Mouse (Mus musculus) kidney, postnatal 25 days (tissue): ENCODE measurements around the gene Med13l.

ENCODE experiments used
- DNase-seq, 2 experiments: peaks; one replicate each; pipeline ENCODE4 v3.0.0; 2021; ENCODE audit warnings: mixed read lengths in 2 of 2

Gene Med13l

GRCm38 (mm10) chr5:118737548-118737947 is 177.1 kb downstream of the Med13l start:
- DNase-seq, result peak; percentile 69 to 77

GRCm38 (mm10) chr5:118743067-118743466 is 182.6 kb downstream of the Med13l start:
- DNase-seq, result no peak

GRCm38 (mm10) chr5:118747026-118747425 is 186.5 kb downstream of the Med13l start:
- no peak for DNase-seq

- DNase-seq, result peak; percentile 25 to 62
Measured at GRCm38 (mm10) chr5:118751446-118752179, 191.1 kb downstream of the Med13l start.

- no peak for DNase-seq
Measured at GRCm38 (mm10) chr5:118752868-118753267, 192.4 kb downstream of the Med13l start.

GRCm38 (mm10) chr5:118753471-118754044 is 193.1 kb downstream of the Med13l start:
- DNase-seq, result no peak

GRCm38 (mm10) chr5:118754191-118754759 is 193.8 kb downstream of the Med13l start:
- no peak for DNase-seq

- DNase-seq, result no peak
Measured at GRCm38 (mm10) chr5:118756078-118756477, 195.6 kb downstream of the Med13l start.

- peak; percentile 42 to 66 for DNase-seq
Measured at GRCm38 (mm10) chr5:118757396-118758301, 197.2 kb downstream of the Med13l start.

- DNase-seq, result no peak
Measured at GRCm38 (mm10) chr5:118760986-118761385, 200.5 kb downstream of the Med13l start.

GRCm38 (mm10) chr5:118762499-118763185 is 202.2 kb downstream of the Med13l start:
- DNase-seq, result no peak

GRCm38 (mm10) chr5:118763353-118763752 is 202.9 kb downstream of the Med13l start:
- peak in 1 of 2 experiments; percentile 47 for DNase-seq

GRCm38 (mm10) chr5:118769143-118769542 is 208.7 kb downstream of the Med13l start:
- no peak for DNase-seq

- peak in 1 of 2 experiments; percentile 32 for DNase-seq
Measured at GRCm38 (mm10) chr5:118773866-118774265, 213.4 kb downstream of the Med13l start.

GRCm38 (mm10) chr5:118776396-118776795 is 215.9 kb downstream of the Med13l start:
- DNase-seq, result no peak

GRCm38 (mm10) chr5:118781598-118781997 is 221.1 kb downstream of the Med13l start:
- peak; percentile 70 to 74 for DNase-seq

GRCm38 (mm10) chr5:118782139-118782538 is 221.7 kb downstream of the Med13l start:
- no peak for DNase-seq

GRCm38 (mm10) chr5:118789226-118789625 is 228.7 kb downstream of the Med13l start:
- DNase-seq, result no peak

- DNase-seq, result no peak
Measured at GRCm38 (mm10) chr5:118789776-118790175, 229.3 kb downstream of the Med13l start.

- no peak for DNase-seq
Measured at GRCm38 (mm10) chr5:118797811-118798210, 237.3 kb downstream of the Med13l start.

GRCm38 (mm10) chr5:118801592-118801991 is 241.1 kb downstream of the Med13l start:
- DNase-seq, result no peak

- no peak for DNase-seq
Measured at GRCm38 (mm10) chr5:118802036-118802435, 241.6 kb downstream of the Med13l start.
